Mouse (Mus musculus) heart, embryonic 11.5 days (tissue): Measurements from ENCODE around the gene Supt5. TPM values are rescaled to one million over a fixed set of nuclear protein-coding genes. Genes with fewer than 3 reads are reported as not detected.
A peak's percentile ranks its signal among the peaks of the same experiment; 100 is the strongest.

Experiments used
- ATAC-seq: fragments of 200-750 bp; cut with Nextera tagmentation; replicated peaks from 2 replicates; pipeline ENCODE4 v1.8.0; 2017; ENCODE audit warnings: moderate library complexity; ENCODE audit not compliant: insufficient number of reproducible peaks, low FRiP score, low TSS enrichment
- H3K27ac ChIP-seq: fragments of 300-500 bp; sonication (generic); 2 replicates; pipeline ENCODE4 v1.5.1; 2014; ENCODE audit warnings: mild to moderate bottlenecking, low read depth, low read length
- H3K27me3 ChIP-seq: fragments of 300-500 bp; sonication (generic); 2 replicates; pipeline ENCODE4 v1.6.1; 2014; ENCODE audit warnings: mild to moderate bottlenecking, low read length, mixed read lengths; ENCODE audit not compliant: control insufficient read depth, insufficient read depth
- H3K36me3 ChIP-seq: fragments of 300-500 bp; sonication (generic); 2 replicates; pipeline ENCODE4 v1.6.1; 2014; ENCODE audit warnings: mild to moderate bottlenecking, low read length, moderate library complexity, mixed read lengths; ENCODE audit not compliant: control insufficient read depth, insufficient read depth
- H3K4me1 ChIP-seq: fragments of 300-500 bp; sonication (generic); 2 replicates; pipeline ENCODE4 v1.6.1; 2014; ENCODE audit warnings: low read length; ENCODE audit not compliant: control insufficient read depth, insufficient read depth
- H3K4me2 ChIP-seq: fragments of 300-500 bp; sonication (generic); 2 replicates; pipeline ENCODE4 v1.6.1; 2014; ENCODE audit warnings: mild to moderate bottlenecking, moderate library complexity
- H3K4me3 ChIP-seq: fragments of 300-500 bp; sonication (generic); 2 replicates; pipeline ENCODE4 v1.5.1; 2014; ENCODE audit warnings: low read depth, low read length
- H3K9ac ChIP-seq: fragments of 300-500 bp; sonication (generic); 2 replicates; pipeline ENCODE4 v1.6.1; 2014; ENCODE audit warnings: mild to moderate bottlenecking, low read depth, low read length, moderate library complexity
- H3K9me3 ChIP-seq: fragments of 300-500 bp; sonication (generic); replicated peaks from 2 replicates; pipeline ENCODE4 v1.6.1; 2016; ENCODE audit warnings: low read length; ENCODE audit not compliant: control insufficient read depth
- WGBS: fragments of 180-500 bp; shearing (Covaris S2); extraction: QIAGEN DNeasy Blood & Tissue Kit; methylation state at CpG from one replicate; pipeline ENCODE4 v1.1.7; 2014; ENCODE audit not compliant: insufficient replicate concordance; 5-methylcytosine and 5-hydroxymethylcytosine counted together
- polyA plus RNA-seq: library from polyadenylated mRNA; unstranded; fragments of >200 nt; fragmentation: Nextera tagmentation; extraction: Ambion mirVana; gene quantifications from 2 replicates; pipeline ENCODE4 v1.2.1, GENCODE M21; 2014

Supt5 gene
- polyA plus RNA-seq, 1 experiment from 2014 or later: 55.2 TPM

- Histone ChIP-seq H3K9me3 (no peaks in the 10 kb centered on the region), H3K27me3 (no peaks in the 10 kb centered on the region), H3K9ac (no peak overlapping the region), H3K36me3 (peaks cover 43% of the 10 kb centered on the region), H3K4me3 (no peak overlapping the region), H3K4me1 (no peaks in the 10 kb centered on the region), H3K27ac (no peak overlapping the region), H3K4me2 (no peak overlapping the region)
- whole genome bisulfite sequencing: 100% methylated on average over 2 of the region's 2 CpGs
- ATAC-seq: no peak
These were observed 10.3 kb downstream of the Supt5 start for GRCm38 (mm10) chr7:28328260-28328659.

GRCm38 (mm10) chr7:28326457-28326856 lies 12.1 kb downstream of the Supt5 start:
- H3K36me3 ChIP-seq: peaks cover 60% of the 10 kb centered on the region
- no peak for ATAC-seq
- H3K27me3 ChIP-seq: no peaks in the 10 kb centered on the region
- H3K27ac ChIP-seq: no peak overlapping the region
- no peak overlapping the region for H3K9ac ChIP-seq
- H3K4me3 ChIP-seq: no peak overlapping the region
- no peaks in the 10 kb centered on the region for H3K9me3 ChIP-seq
- WGBS: 73% methylated on average over 4 of the region's 4 CpGs
- H3K4me2 ChIP-seq: no peak overlapping the region
- H3K4me1 ChIP-seq: no peaks in the 10 kb centered on the region

GRCm38 (mm10) chr7:28325293-28325692 lies 13.3 kb downstream of the Supt5 start:
- no peak overlapping the region for H3K4me3 ChIP-seq
- no peak overlapping the region for H3K27ac ChIP-seq
- no peaks in the 10 kb centered on the region for H3K4me1 ChIP-seq
- H3K9ac ChIP-seq: no peak overlapping the region
- H3K4me2 ChIP-seq: no peak overlapping the region
- peaks cover 65% of the 10 kb centered on the region for H3K36me3 ChIP-seq
- ATAC-seq: no peak
- 94% methylated on average over 8 of the region's 8 CpGs for WGBS
- H3K27me3 ChIP-seq: no peaks in the 10 kb centered on the region
- H3K9me3 ChIP-seq: no peaks in the 10 kb centered on the region

GRCm38 (mm10) chr7:28321974-28322720 lies 16.4 kb downstream of the Supt5 start:
- H3K27ac ChIP-seq: no peak overlapping the region
- 90% methylated on average over 15 of the region's 15 CpGs for WGBS
- H3K27me3 ChIP-seq: no peaks in the 10 kb centered on the region
- H3K4me3 ChIP-seq: no peak overlapping the region
- H3K9me3 ChIP-seq: no peaks in the 10 kb centered on the region
- no peak overlapping the region for H3K9ac ChIP-seq
- no peak for ATAC-seq
- peaks cover 64% of the 10 kb centered on the region for H3K36me3 ChIP-seq
- no peaks in the 10 kb centered on the region for H3K4me1 ChIP-seq
- no peak overlapping the region for H3K4me2 ChIP-seq

- H3K4me1 ChIP-seq: no peaks in the 10 kb centered on the region
- peaks cover 77% of the 10 kb centered on the region for H3K36me3 ChIP-seq
- ATAC-seq: no peak
- H3K9me3 ChIP-seq: no peaks in the 10 kb centered on the region
- H3K27me3 ChIP-seq: no peaks in the 10 kb centered on the region
- H3K4me3 ChIP-seq: no peak overlapping the region
- H3K4me2 ChIP-seq: no peak overlapping the region
- no peak overlapping the region for H3K9ac ChIP-seq
- H3K27ac ChIP-seq: no peak overlapping the region
- WGBS: 89% methylated on average over 17 of the region's 17 CpGs
These were observed 19.8 kb downstream of the Supt5 start for GRCm38 (mm10) chr7:28318714-28319113.

- H3K9me3 ChIP-seq: no peaks in the 10 kb centered on the region
- no peak overlapping the region for H3K9ac ChIP-seq
- H3K4me1 ChIP-seq: no peaks in the 10 kb centered on the region
- H3K27ac ChIP-seq: no peak overlapping the region
- ATAC-seq: no peak
- no peak overlapping the region for H3K4me2 ChIP-seq
- 77% methylated on average over 3 of the region's 3 CpGs for WGBS
- H3K27me3 ChIP-seq: no peaks in the 10 kb centered on the region
- peaks cover 70% of the 10 kb centered on the region for H3K36me3 ChIP-seq
- H3K4me3 ChIP-seq: no peak overlapping the region
These were observed 20.5 kb downstream of the Supt5 start for GRCm38 (mm10) chr7:28318036-28318435.

- peak within 1 kb of the TSS; percentile 90 for H3K4me2 ChIP-seq
- H3K9me3 ChIP-seq: no peaks in the 10 kb centered on the region
- WGBS: under 1% methylated on average over 42 of the region's 45 CpGs
These were observed 26.5 kb downstream of the Supt5 start, which contains the start of gene Timm50 for GRCm38 (mm10) chr7:28311926-28312543. Gene Timm50 (minus strand): TSS chr7:28312072.

GRCm38 (mm10) chr7:28311151-28311925 lies 27.2 kb downstream of the Supt5 start:
- ATAC-seq: peak; percentile 22; the same call in 1 of the 2 replicates
- WGBS: 8% methylated on average over 35 of the region's 35 CpGs
- Histone ChIP-seq H3K27ac (peak overlapping the region; percentile 76), H3K36me3 (peaks cover 45% of the 10 kb centered on the region), H3K9me3 (no peaks in the 10 kb centered on the region), H3K9ac (peak overlapping the region; percentile 92), H3K4me2 (peak overlapping the region; percentile 90), H3K4me3 (peak overlapping the region; percentile 95), H3K27me3 (no peaks in the 10 kb centered on the region), H3K4me1 (peaks cover 7% of the 10 kb centered on the region)

More at GRCm38 (mm10) chr7:28311926-28312543, 26.5 kb downstream of the Supt5 start, which contains the start of gene Timm50:
- peak within 1 kb of the TSS; percentile 76 for H3K27ac ChIP-seq
- peak; percentile 93 for ATAC-seq
- H3K36me3 ChIP-seq: peaks cover 45% of the 10 kb centered on the region
- peaks cover 7% of the 10 kb centered on the region for H3K4me1 ChIP-seq
- no peaks in the 10 kb centered on the region for H3K27me3 ChIP-seq
- H3K9ac ChIP-seq: peak within 1 kb of the TSS; percentile 92
- peak within 1 kb of the TSS; percentile 95 for H3K4me3 ChIP-seq
